Mouse (Mus musculus): ENCODE measurements around the gene Sox6.
A peak's percentile ranks its signal among the peaks of the same experiment; 100 is the strongest.

The Sox6 gene

DNA sequence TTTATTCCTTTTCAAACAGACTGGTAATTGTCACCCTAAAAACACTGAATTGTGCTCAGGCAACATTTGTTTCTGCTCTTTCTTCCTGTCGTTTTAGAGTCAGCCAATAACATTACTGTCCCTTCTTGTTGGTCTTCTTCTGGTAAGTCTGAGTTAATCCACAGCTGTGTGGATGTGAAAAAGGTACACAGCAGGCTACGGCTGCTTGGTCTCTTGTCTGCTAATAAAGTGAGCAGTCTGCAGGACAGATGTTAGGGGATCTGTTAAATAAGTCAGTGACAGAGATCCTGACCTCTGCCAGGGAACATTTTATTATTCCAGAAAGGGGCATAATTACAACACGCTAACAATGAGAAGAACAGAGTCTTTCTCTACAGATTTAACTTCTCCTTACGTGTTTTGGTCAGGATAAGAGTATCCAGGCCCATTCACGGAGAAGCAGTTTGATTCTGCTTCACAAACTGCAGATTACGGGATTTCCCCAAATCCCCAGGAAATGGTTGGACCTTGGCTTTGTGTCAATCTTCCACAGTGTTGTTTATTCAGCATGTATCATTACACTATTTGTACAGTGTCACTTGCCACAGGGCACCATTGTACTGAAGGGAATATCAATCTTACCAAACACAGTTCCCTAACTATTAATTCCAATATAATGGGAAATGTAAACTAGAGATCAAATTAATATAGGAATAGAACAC is 474.1 kb downstream of the Sox6 start:
- no peak for DNase-seq (ENCODE audit: low read depth)

DNA sequence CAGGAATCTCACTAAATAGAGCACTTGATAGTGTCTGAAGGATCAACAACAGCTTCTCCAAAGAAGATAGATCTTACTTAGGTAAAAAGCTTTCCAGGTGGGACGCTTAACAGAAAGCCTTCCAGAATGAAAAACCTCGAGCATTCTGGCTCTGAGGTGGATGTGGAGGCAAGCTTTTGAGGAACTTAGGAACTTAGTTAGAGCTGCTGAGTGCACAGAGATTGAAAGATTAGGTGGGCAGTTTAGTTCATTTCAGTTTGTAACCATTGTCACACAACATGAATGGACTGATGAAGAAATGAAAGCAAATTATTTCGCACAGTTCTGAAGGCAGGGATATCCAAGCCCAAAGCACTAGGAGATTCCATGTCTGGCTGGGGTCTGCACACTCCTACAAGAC is 481.9 kb downstream of the Sox6 start:
- no peak for DNase-seq (ENCODE audit: low read depth)

DNA sequence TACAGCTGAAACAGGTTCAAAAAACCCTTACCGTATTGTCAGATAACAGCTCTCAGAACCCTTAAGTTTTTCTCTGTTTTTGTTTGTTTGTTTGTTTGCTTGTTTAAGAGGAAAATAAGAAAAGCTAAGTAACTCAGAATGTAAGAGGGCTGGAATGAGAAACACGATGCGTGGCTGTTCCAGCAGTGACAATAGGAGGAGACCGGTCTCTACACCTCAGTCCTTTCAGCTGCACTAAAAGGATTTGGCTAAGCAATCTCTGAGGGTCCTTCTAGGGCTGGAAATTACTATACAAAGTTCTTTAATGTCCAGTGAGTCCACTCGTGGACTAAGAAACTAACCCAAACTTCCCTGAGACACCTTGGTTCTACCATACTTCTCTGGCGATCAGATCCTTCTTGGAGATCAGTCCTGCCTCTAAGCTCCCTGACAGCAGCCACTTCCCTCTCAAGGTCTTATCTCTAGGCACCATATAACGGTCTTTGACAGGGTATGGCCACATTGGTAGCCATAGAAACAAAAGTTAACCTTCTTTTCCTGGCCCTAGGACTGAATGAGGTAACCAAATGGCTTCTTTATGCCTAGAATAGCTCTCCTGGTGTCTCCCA is 488.3 kb downstream of the Sox6 start:
- DNase-seq (ENCODE audit: low read depth) = no peak

DNA sequence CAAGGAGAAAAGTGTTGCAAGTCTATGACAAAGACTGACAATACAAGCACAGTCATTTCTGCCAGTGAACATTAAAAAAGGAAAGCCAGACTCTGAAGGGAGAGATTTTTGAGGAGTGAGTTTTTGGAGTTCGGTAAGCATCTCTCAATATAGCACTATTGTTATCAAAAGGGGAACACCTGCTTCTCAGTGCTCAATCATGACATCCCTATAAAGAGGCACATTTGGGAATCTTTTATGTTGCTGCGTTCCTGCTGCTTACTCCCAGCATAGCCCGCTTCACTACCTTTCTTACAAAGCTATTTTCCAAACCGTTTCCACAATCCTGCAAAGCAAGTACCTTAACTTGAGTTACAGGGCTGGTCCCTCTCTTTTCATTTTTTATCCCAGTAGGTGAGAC is 488.9 kb downstream of the Sox6 start:
- DNase-seq (ENCODE audit: low read depth) = no peak

DNA sequence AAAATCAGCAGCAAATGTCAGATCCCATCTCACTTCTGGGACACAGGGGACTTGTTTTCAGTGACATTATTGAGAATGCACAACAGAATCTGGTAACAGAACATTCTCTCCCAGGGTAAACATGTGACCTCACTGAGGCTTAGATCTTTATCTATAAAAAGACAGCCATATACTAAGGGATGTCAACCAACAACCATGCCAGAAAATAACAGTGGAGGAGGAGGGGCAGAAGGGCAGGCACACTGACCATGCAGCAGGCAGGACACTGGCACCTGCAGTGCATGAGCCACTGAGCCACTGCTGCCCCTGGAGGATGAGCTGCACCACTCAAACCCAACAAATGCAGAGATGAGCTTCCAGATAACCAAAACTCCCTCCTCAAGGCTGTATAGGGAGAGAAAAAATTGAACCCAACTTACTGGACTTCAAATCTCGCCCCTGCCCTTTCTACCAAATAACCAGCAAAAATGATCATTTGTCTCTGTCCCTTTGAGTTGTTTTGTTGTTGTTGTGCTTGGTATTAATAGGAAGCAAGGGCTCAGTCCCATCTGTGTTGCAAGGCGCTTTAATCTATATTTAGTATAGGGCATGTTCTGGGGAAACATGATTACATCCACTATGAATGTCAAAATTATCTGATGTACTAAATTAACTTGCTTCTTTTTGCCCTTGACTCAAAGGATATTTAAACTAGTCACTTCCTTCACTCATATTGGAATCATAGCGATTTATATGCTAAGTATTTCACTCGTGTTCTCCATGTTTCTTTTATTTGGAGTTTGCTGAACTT is 492.8 kb downstream of the Sox6 start:
- DNase-seq (ENCODE audit: low read depth) = no peak

DNA sequence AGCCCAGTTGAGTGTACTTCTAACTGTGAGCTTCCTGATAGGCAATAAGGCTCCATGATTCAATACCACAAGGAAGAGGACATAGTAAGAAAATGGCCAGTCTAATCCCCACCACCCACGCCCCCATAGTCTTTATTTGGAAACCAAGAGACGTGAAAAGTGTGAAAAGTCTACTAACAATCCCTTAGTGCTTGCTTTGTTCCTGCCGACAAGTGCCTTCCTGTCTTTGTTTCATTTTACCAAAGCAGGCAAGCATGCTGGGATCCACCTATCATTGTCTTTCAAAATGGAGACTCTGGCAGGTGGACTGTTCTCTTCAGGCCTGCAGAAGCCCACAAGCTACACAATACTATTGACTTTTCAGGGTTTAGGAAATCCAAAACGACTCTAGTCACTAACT is 495.0 kb downstream of the Sox6 start:
- DNase-seq (ENCODE audit: low read depth) = no peak

DNA sequence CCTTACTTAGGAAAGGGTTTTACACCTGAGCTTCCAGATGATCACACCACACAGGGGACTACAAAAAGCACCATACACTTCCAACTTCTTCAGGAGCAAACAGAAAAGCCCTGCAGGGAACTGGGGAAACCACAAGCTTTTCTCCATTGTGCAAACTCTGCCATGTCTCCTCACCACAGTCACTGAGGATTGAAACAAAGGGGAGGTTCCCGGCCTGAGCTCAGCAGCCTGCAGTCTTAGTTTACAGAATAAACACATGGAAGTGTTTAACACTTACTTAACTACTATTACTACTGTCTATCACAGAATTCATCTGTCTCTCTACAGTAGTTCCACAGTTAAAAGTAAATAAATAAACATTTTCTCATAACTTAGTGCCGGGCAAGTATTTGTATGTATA is 498.3 kb downstream of the Sox6 start:
- DNase-seq (ENCODE audit: low read depth) = no peak

DNA sequence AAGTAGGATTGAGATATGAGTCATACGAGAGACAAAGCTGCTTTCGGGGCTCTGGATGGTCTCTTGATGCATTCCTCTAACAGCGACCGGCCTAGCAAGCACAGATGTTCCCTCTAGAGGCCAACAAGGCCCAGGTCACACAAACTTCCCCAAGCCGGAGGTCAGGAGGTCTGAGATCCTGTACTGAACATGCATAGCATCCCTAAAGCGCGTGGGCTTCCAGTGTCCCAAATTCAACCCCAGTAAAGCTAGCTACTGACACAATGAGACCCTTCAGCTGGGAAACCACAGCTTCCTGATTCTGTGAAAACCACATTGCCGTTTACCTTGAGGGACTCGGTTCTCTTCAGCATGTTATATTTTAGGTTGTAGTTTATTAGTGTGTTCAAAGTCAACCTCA is 499.6 kb downstream of the Sox6 start:
- no peak for DNase-seq (ENCODE audit: low read depth)

DNA sequence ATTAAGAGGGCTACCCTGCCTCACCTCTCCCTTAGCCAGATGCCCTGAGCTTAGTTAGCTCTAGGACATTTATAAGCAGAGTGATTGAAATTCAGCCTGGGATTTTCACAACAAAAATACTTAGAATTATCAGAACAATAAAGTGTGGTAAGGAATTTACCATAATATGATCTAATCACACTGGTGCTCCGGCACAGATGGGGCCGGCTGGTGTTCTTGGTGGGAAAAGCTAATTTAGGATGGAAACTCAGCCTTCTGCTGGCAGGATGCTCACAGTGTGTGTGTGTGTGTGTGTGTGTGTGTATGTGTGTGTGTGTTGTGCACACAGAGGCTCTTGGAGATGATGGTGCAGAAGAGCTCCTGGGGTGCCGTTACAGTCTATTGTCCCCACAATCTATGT is 501.0 kb downstream of the Sox6 start:
- DNase-seq (ENCODE audit: low read depth) = no peak

DNA sequence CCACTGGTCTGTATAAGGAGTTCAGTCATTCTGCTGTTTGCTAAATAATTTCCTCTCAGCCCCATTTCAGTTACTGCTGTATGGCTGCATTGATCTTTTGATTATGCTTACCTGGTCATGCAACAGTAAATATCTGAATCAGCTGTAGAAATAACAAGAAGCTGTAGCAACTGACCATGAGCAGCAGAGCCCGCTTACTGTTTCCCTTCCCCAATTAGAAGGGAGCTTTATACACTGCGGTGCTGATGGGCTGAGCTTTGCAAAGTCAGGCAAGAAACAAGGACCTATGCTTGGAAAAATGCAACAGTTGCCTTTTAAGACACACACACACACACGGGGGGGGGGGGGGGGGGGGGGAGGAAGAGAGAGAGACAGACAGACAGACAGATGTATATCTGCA is 502.1 kb downstream of the Sox6 start:
- DNase-seq (ENCODE audit: low read depth) = no peak

DNA sequence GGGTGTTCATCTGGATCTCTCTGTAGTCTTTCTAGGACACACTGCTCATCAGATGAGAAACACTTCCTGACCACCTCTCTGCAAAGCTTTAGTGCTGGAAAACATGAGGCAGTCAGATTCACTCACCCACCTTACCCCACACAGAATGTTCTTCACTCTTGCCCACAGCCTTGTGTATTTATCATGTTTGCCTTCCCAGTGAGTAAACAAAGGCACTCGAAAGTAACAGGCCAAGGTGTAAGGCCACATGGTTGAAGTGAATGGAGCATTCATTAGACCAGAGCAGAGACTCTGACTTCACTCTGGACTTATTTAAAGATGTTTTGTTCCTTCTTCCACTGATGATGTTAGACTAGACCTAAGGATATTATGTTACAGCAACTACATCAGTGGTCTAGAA is 506.7 kb downstream of the Sox6 start:
- no peak for DNase-seq (ENCODE audit: low read depth)

DNA sequence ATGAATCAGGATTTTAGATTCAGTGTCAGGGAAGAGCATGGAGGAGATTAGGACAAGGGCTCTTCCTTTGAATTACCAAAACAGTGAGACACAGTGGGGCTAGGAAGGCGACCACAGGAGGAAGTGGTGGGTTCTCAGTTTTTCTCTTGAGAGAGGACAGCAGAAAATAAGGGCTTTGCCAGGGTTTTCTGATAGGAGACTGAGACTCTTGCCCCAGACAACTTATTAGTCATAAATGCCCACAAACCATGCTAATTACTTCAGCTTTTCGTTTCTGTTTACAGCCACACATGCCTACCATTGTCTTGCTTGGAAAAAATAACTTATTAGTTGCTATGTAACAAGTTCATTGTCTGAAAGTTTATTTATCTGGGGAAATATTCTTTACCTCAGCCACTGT is 507.4 kb downstream of the Sox6 start:
- DNase-seq (ENCODE audit: low read depth) = no peak

DNA sequence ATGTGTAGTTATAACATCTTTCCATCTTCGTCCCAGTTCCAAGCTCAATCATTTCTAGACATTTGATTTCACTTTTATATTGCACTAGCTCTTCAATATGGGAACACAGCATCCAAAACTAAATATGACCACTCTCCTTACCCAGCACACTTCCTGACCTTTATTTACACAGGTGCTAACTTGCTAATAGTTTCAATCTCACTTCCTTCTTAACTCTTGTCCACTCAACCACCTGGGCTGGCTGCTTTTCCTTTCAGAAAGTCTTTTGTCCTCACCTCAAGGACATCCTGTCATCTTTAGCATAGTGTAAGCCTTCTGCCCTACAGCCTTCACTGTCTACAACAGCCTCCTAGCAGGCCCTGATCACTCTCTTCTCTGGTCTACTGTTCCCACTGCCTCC is 520.9 kb downstream of the Sox6 start:
- no peak for DNase-seq (ENCODE audit: low read depth)

DNA sequence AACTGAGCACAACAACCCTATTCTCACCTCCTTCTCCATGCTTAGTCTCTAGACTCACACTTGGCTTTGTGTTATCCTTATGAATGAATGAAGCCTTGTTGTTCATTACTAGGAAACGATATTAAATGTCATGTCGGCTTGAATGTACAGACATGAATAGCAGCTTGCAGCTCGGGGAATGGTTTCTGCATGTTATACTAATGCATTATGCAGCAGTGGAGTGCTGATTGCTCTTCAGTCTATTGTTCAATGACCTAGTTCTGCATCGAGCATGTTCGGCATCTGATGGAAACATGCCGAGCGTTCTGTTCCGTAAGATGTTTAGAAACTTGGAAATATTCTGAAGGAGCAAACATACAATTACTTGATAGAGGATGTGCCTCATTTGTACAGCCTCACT is 524.9 kb downstream of the Sox6 start:
- DNase-seq (ENCODE audit: low read depth) = no peak

DNA sequence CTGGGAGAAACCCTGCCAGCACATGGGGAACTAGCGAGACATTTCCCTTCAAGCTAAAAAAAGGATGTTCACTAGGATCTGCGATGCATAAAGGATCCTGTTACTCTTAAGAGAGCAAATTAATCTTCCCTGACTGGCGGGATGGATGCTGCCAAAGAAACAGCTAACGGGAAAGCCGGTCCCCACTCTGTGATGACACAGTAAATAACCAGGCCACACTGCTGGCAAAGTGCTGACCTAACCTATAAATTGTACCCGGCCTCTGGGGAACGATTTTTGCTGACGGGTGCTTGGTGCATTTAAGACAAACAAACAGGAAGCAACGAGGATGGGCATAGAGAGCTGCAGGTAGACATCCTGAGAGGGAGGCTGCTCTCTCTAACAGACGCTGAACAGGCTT is 526.8 kb downstream of the Sox6 start:
- no peak for DNase-seq (ENCODE audit: low read depth)

DNA sequence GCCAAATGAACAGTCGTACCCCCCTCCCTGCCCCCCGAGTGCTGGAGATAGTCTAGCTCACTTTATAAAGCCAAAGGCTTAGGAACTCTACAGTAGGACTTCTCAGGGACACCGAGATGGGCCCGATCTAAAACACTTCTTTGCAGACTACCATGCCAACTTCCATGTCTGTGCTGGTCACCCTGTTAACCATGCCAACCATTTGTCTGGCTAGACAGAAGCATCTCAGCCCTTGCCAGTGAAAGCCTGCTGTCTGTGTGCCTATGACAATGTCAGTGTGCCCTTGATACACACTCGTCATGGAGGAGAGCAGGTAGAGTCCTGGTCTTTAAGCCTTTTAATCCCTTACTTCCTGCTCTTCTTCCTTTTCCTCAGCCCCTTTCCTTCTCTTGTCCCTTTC is 527.5 kb downstream of the Sox6 start:
- no peak for DNase-seq (ENCODE audit: low read depth)

DNA sequence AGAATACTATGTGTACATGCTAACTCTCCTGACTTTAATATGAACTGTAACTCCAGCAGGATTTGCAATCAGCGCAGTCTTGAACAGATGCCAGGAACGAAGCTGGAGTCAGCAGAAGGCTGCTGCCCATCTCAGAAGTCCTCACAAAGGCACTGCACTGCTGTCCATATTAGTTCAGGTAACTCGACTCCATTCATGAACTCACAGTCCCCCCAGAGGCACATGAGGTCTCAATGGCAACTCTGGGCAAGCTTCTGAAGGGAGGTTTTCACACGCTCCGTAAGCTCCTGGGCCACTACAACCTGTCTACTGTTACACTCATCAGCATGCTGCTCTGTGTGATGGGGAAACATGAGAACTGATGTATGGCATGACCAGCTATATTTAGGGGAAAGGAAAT is 528.6 kb downstream of the Sox6 start:
- no peak for DNase-seq (ENCODE audit: low read depth)

DNA sequence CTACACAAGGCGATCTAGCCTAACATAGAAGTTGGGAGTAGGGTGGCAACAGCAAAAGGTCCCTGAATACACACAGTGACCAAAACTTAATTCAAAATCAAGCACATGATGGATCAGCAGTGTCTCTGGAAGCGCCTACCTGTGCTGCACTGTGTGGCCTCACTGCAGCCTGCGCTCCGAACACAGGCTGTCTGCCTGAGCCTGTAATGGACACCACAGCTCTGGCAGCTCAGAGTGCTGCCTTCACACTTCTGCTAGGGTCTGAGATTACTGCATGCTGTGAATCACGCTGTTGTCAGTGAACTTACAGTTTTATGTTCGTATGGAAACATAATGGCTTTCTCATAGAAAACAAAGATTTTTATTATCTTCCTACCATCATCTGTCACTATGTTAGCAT is 532.2 kb downstream of the Sox6 start:
- DNase-seq (ENCODE audit: low read depth) = no peak

DNA sequence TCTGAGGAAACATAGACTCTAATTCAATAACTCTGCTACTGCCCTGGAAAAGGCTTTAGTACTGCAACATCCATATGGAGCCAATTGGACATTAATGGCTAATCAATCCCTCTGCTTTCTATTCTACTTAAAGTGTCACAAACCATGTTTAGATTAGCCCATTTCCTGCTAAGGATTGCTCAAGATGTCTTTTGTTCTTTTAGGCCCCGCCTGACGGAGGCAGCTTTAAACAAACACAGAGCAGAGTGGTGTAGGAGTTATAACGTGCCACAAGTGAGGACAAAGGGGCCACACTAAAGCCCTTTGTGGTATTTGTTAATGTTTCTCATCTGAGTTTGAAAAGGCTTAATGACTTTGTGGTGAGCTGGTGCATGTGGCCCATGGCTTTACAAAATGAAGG is 537.1 kb downstream of the Sox6 start:
- DNase-seq (ENCODE audit: low read depth) = no peak

DNA sequence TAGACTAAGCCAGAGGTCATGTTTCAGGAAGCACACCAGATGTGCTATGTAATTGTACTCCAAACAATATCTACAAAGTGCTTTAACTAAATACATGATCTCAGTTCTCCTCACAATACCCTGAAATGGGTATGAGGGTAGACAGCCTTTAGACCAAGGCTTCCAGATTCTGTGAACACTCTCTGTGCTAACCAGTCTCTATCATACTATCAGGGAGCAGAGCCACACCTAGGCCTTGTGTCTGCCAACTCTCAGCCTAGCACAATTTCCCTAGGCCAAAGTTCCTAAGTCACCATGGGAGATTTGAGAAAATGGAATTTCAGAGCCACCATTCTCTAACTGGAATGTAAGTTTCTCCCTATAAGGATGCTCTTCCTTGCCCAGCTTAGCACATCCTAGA is 537.8 kb downstream of the Sox6 start:
- no peak for DNase-seq (ENCODE audit: low read depth)

DNA sequence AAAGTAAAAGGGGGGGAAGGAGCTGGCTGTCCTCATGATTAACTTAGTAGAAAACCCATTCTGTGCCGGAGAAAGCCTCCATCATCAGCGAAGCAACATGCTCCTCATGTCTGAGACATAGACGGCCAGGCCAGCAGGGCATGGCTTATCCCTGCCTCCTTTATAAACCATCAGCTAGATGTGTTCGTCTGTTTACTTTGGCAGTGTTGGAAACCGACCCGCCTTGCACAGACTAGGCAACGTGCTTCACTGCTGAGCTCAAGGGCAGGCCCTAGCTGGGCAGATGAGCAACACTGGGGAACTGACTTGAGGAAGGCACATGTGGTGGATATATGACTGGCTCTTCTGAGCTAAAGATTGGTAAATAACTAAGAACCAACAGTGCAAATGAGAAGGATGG is 538.4 kb downstream of the Sox6 start:
- DNase-seq (ENCODE audit: low read depth) = no peak

DNA sequence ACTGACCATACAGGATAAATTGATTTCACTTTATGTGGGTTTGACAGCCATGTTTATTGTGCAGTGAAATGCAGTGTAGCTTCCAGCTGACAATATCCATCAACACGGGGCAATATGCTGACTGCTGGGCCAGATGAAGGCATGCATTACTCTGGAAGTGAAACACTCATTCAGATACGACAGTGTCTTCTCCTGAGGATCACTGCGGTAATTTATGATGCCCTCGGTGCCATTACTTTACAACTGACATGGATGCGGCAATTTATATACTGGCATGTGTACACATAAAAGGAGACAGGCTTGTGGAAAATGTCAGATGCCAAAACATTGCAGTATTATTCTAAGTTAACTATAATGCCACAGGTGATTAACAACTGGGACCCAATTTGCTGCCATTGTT is 546.9 kb downstream of the Sox6 start:
- no peak for DNase-seq (ENCODE audit: low read depth)

DNA sequence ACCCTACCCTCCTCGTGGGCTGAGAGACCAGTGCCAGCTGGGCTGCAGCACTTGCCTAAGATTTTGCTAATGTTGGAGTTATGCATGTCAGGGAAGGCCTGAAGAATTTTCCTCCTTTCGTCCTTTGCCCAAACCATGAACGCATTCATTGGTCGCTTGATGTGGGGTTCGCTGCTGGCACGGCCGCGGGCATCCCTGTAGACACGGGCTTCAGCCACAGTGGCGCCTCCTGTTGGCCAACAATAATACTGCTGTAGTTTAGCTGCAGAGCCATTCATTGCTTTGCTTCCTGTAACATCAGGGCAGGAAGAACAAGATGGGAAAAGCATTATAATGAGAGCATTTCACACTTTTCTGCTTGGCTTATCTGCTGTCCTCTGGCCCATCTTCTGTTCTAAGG is 549.0 kb downstream of the Sox6 start:
- peak; percentile 2 for DNase-seq (ENCODE audit: low read depth)

DNA sequence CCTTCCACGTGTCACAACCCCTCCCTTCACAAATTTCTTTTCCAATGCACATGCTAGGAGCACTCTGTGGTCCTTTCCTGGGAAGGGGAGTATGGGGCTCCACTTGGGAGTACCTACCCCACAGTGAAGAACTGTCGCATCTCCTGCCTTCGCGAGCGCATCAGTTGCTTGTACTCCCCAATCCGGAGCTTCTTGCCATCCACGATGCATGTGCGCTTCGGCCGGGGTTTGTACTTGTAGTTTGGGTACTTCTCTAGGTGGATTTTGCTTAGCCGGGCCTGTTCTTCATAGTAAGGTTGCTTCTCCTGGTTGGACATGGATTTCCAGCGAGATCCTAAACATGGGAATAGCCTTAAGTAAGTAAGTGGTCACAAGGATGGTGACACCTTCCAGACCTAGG is 552.2 kb downstream of the Sox6 start:
- no peak for DNase-seq (ENCODE audit: low read depth)

Data from induced T-regulatory cell, adult 2 months (primary cell).